Mouse (Mus musculus) heart, adult 10 weeks (tissue): ENCODE results near the gene Tex16. TPM values are rescaled to one million over a fixed set of nuclear protein-coding genes. Genes with fewer than 3 reads are reported as not detected.

Experiments
- polyA plus RNA-seq: library from polyadenylated mRNA; stranded (reverse); fragments of 350-450 nt; fragmentation: Illumina TruSeq; extraction: RNeasy Lipid Tissue Mini Kit (QIAGEN cat#74804); gene quantifications from one replicate; pipeline ENCODE4 v1.2.3, GENCODE M21; 2014; ENCODE audit warnings: low read depth, low replicate concordance

Tex16 gene
- polyA plus RNA-seq: not detected

DNA sequence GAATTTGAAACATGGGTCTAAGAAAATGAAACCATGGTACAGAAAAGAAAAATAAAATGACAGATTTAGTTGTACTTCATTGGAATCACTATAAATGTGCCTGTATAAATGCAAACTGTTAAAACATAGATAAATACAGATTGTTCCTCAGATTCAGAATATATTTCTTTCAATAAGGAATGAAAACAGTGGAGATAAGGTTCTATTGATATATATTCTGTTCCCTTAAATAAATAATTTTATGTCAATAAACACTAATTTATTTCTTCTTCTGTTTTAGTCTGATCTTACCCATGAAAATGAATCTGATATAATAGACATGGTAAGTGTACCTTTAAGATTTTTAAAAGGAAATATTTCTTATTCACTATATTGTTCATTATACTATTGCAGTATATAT lies at the start of gene Tex16:
TSS of gene Tex16 (plus strand) at position 301 of the 400 bp plus-strand sequence.

Other genes with a start within 250 kb of the Tex16 start
- gene Gm45194, start 119.6 kb upstream of the Tex16 start, polyA plus RNA-seq: not detected
- gene 4933403O08Rik, start 228.0 kb downstream of the Tex16 start, polyA plus RNA-seq: not detected